Mouse (Mus musculus) gastrocnemius, postnatal 36 days (tissue): ENCODE data around the gene Dcxr. TPM values are rescaled to one million over a fixed set of nuclear protein-coding genes. Genes with fewer than 3 reads are reported as not detected.

Experiments used
- DNase-seq, 2 experiments: peaks; one replicate each; pipeline ENCODE4 v3.0.0; 2022
- intact Hi-C: fragments of 180-260 bp; cut with DNase I; formaldehyde crosslinking; loops from one replicate; pipeline ENCODE4 v1.15.1; 2025
- total RNA-seq, 2 experiments: library from RNA; stranded (reverse); gene quantifications; 2 replicates each; pipeline ENCODE4 v1.2.3; 2021

Gene Dcxr
- total RNA-seq, 2 experiments from 2014 or later, result 4.5 to 9.2 TPM

DNA sequence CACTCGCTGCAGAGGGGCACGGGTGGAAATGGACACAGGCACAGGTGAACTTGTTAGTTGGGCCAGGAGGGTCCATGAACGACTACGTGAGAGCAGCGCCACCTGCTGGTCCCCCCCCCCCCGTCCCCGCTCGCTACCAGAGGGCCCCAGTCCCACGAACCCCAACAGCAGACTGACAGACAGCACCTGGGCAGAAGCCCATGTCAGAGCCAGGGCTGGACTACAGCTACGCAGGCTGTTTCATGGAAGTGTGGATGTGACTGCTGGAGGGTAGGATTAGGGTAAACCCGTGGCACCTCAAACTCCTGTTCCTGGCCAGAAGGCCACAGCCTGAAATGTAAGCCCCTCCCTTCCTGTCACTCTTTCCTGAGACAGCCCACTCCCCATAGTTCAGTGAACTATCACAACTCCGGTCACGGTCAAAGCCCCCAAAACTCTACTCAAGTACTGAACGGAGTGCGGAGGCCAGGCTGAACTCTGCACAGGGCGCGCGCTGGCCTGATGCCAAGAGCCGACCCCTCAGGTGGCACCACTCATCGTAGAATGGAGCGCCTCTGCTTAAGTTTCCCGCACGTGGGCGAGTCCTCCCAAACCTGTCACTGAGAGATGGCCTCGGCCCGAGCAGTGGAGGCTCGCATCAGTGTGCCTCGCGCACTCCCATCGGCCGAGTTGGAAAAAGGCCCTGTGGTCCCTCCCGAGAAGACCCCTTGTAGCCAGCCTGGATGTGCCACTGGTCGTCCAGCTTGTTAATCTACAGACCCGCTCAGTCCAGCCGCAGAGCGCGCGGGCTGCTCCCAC lies 14.1 kb downstream of the Dcxr start:
- peak in 1 of 2 experiments; percentile 45 for DNase-seq

DNA sequence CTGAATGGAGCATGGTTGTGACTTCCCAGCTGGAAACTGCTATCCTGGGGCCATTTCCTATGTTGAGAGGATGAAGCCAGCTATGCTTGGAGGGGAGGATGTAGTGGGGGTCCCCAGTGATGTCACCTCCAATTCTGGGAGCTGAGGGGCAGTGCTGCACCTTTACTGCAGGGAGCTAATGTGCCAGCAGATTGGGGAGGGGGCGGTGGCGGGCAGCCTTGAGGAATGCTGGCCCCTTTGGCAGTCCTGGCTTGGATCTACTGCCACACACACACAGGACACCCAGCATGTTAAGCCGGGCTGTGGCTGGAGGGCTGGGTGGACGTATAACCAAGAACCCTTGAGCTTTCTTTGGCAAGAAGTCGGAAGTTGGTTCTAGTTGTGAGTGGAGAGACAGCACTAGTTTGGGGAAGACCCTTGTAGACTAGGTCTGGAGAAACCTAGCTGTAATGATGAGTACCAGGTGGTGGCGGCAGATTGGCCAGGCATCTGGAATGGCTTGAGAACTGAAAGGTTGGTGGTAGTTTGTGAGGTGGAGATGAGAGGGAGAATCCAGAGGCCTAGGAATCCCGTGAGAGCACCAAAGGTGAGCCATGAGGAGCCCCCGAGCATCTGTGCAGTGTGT lies 15.0 kb downstream of the Dcxr start:
- intact Hi-C loops, result loop anchor here (1.0 to 5.0 kb wide), 4 partner anchors 42 to 190 kb away; no protein-coding TSS in a partner anchor
- DNase-seq, result no peak

More for the DNA sequence above, 14.1 kb downstream of the Dcxr start:
- intact Hi-C loops, result loop anchor here (1.0 to 5.0 kb wide), 4 partner anchors 43 to 191 kb away; no protein-coding TSS in a partner anchor

DNA sequence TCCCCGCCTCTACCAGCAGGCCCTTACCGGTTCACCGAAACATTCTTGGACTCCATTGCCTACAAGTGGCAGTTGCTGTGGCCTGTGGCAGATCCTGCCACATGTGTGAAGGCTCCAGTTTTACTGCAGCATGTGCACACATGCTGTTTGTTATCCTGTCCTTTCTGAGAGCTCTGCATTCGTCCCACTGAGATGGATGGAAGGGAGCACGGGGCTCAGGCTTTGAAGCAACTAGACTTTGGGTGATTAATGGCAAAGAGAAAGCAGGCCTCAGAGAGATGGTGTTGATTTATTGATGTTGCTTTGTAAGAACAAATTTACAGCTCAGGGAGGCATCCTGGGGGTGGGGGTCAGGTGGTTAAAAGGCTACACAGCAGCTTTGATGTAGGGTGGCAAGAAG lies 16.4 kb downstream of the Dcxr start:
- DNase-seq, result no peak
- intact Hi-C loops, result loop anchor here (5.0 kb wide), 1 partner anchor 188 kb away; no protein-coding TSS in a partner anchor

DNA sequence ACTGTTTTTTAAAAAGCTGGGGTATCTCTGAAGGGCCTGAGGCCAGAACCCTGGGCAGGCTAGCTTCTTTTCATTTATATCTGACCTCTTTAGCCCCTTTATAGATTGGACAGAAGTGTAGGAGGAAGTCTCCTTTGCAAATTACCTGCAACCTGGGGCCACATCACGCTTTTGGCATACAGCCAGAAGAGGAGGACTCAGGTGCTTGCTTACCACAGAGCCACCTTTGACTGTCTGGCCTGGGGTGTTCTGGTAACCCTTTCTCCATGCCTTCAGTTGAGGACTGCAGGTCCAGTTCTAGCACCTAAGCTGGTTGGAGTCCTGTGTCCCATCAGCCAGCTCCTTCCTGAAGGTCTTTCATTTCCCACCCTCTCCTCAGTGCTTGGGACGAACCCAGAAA lies 17.5 kb downstream of the Dcxr start:
- intact Hi-C loops, result no loop called here
- no peak for DNase-seq

DNA sequence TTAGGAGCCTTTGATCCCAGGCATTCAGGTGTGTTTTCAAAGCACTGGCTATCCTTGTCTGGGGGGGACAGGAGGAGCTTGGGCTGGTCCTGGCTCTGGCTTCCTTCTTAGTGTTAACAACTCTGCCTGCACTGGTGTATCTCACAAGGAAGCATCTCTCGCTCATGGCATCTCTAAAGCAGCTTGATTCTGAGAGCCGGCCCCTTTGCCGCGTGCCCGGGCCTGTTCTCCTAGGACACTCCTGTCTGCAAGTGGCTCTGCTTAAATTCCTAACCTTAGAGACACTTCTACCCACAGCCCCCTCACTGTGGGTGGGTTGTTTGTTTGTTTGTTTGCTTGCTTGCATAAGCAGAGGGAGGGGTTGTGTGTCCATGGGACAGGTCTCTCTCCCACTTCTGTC lies 19.1 kb downstream of the Dcxr start:
- DNase-seq, result no peak
- intact Hi-C loops, result no loop called here

DNA sequence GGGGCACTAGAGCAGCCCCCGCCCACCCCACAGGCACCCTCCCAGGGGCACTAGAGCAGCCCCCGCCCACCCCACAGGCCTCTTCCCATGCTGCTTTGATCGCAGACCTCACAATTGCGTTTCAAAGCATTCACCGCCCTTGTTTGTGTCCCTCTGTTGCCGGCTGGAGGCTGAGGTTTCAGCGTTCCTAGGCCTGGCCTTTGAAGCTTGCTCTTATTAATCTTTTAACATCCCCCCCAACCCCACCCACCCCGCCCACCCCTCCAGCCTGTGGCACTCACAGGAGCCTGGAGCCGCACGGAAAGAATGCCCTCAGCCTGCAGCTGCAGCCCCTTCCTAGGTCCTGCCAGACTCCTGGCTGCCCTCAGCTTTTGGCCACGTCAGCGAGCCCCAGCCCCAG lies 19.9 kb downstream of the Dcxr start:
- no peak for DNase-seq
- intact Hi-C loops, result no loop called here

DNA sequence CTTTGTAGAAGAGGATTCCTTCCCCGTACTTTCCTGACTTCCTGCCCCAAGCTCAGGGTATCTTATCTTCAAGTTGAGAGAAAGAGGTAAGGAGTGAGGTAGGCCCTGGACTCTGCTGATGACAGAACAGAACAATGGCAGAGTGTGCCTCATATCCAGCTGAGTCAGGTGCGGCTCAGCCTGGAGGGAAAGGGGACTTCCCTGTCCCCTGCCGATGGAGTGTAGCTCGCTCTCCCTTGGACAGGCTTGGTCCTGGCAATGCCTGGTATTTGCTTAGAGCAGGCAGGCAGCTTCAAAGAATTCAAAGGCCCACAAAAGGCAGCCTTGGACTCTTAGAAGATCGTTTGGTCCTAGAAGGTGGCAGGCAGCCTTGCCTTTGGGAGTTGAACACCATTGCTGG lies 21.0 kb downstream of the Dcxr start:
- DNase-seq, result no peak
- intact Hi-C loops, result no loop called here

DNA sequence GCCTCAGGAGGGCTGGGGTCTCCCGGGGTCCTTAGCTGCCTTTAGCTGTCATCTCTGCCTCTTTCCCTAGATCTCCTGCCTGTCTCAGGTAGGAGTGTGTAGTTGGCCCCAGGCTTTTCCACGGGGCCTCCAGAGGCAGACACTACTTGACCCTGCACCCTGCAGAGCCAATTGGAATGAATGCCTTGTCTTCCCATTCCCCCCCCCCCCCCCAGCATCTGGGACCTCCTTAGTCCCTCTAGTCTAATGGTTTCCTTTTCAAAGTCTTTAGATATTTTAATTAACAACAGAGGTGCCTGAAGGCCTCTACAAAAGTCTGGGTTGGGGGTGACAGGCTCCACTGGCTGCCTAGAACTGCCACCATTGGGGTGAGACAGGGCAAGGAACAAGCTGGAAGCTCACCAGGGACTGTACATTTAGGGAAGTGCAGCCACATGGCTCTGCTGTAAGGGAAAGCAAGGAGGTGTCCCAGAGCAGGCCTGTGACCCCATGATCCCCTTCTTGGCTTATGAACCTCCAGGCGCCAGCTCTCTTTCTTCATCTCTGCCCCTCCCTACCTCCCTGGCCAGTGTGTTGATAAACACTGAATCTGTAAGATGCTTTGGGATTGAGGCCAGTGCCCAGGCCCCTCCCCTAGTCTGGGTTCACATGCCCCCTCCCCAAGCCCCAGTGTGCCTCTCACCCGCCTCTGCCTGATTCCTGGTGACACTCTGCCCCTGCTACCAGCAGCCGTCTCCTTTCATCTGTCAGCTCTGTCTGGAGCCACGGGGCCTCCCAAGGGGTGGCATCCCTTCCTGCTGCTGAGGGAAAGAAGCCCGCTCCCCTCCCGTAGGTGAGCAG lies 22.4 kb downstream of the Dcxr start:
- intact Hi-C loops, result no loop called here
- DNase-seq, result no peak

DNA sequence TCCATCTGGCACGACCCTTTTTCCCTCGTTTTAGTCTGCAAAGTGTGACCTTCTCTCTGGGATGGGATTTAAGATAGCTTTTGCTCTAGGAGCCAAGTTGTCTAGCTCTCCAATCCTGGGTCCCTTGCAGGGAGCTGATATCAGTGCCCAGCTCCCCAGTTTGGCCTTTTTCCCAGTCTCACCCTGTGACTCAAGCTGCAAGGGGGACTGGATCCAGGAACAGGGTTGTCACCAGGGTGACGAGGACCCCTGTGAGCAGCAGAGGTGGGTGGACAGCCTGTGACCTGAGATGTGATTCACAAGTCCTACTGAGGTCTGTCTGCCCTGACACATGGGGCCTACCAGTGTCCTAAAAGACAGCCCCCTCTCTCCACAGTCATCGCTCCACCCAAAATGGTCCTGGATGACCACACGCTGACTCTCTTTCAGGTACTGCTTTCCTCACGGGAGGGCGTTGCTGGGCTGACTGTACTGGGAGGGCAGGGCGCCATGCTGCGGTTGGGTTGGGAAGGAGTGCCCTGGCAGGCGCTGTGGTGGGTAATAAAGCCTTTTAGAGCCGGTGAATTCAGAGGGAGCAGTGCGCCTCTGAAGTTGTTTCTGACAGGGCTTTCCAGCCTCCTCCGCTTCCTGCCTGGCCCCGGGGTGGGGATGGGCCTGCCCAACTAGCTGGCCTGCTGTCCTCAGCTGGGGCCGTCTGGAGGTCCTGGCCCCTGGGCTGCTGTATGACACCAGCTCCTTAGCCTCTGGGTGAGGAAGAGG lies 23.2 kb downstream of the Dcxr start:
- DNase-seq, result no peak
- intact Hi-C loops, result no loop called here

DNA sequence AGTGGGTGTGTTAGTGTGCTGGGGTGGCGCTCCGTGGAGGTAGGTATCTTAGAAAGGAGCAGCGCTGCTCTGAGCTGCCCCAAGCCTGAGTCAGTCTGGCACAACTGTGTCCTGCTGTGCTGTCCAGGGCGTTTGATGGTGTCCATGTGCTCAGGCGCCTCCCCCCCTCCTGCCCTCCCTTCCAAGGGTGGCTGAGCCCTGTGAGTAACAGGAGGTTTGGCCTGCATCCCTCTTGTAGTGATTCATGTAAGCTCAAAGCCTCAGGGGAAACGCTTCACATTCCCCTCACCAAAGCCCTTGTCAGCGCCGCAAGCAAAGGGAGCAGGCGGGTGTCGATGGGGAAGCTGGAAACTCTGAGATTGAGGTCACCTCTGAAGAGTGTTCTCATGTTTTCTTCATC lies 29.3 kb downstream of the Dcxr start:
- DNase-seq, result peak; percentile 47 to 64
- intact Hi-C loops, result no loop called here

DNA sequence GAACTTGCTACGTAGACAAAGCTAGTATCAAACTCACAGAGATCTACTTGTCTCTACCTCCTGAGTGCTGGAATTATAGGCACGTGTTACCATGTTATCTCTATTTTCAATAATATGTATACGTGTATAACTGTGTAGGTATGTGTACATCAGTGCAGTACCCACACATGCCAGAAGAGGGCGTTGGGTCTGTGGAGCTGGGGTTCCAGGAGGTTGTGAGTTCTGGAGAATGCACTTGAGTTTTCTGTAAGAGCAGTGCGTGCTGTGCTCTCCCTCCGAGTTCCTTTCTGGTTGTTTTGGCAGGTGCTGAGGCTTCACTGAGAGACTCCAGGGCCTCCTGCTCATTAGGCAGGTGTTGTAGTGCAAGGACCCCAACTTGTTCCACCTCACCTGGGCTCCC lies 30.5 kb downstream of the Dcxr start:
- no peak for DNase-seq
- intact Hi-C loops, result no loop called here

DNA sequence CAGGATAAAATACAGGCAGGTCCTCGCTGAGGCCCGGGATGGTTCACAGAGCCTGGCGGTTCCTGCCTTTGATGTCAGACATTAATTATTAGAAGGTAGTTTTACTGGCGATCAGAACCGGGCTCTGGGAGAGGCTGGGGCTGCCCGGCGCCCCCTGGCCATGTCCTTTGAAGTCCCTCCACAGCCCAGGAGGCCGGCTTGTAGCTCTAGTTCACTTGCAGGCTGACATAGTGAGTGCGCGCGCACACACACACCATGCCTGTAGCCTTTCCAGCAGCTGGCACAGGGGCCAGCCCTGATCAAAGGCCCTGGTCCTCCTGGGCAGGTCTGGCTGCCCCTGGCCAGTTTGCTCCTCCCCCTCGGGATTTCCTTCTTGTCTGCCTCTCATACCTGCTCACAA lies 31.4 kb downstream of the Dcxr start:
- intact Hi-C loops, result no loop called here

DNA sequence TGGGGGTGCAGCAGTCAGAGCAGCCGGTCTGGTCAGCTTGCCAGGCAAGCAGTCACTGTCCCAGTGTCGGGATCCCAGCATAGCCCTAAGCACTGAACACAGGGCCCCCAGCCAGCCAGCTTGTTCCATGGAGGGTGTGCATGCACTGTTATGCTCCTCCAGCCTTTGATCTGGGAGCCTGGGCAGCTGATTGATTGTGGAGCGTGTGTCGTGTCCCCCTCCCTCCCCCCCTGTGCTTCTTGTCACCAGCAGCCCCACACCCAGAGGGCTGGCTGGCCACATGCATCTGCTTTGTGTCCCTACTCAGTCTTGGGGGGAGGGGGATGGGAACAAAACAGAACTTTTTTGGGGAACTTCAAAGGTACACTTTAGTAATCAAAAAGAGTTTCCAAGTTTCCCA lies 31.9 kb downstream of the Dcxr start:
- no peak for DNase-seq
- intact Hi-C loops, result no loop called here

More for the DNA sequence above, 31.4 kb downstream of the Dcxr start:
- DNase-seq, result no peak

DNA sequence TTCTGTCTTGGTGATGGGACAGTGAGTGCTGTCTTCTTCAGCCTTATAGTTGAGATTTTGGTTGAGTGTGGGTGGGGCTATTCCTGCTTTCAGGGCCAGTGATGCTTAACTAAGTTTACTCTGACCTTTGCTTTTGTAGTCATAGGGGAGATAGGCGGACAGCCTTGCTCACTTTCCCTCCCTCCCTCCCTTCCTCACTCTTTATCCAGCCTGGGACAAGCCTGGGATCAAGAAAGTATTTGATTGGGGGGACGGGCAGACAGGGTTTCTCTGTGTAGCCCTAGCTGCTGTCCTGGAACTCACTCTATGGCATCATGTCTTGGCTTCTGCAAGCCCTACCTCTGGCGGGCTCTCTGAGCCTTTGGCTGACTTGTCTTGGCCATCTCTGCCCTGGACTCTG lies 33.6 kb downstream of the Dcxr start:
- intact Hi-C loops, result loop anchor here (5.0 kb wide), 1 partner anchor 181 kb away; no protein-coding TSS in a partner anchor
- DNase-seq, result no peak

DNA sequence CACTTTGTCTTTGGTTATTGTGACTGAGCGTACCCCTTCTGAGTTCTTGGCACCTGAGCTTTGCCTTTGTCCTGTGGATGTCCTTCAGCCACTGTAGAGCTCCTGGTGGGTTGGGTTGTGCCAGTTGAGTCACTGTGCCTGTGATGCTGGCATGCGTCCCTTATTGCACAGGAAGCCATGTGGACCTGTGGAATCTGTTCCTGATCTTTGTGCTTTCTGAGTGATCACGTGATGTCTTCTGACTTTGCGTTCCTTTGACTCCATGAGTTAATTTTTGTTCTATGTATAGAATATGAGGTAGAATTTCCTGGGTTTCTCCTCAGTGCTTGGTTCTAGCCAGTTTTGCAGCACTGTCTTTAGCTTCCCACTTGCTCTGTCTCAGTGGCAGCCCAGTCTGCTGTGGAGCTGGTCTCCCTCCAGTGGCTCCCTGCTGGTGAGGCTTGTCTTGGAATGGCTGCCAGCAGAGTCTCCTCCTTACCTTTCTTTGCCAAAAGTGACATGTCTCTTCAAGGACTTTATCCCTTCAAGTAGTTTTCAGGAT lies 34.5 kb downstream of the Dcxr start:
- intact Hi-C loops, result loop anchor here (5.0 kb wide), 1 partner anchor 180 kb away; no protein-coding TSS in a partner anchor
- no peak for DNase-seq

DNA sequence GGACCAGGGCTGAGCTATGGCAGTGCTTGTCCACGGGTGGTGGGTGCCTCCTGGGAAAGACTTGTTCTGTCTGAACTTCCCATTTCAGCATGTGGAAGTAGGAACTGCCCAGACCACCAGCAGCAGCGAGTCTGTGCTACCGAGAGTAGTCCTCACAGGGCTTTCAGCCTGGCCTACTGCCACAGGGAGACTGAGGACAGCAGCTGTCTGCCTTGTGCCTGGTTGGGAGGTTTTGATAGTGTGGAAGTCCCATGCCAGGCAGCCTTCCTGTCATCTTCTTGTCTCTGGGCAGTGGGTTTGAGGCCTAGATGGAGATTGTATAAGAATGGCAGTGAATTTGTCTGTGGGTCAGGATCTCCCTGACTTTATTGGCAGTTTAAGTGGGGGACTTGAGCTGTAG lies 37.7 kb downstream of the Dcxr start:
- intact Hi-C loops, result no loop called here
- DNase-seq, result no peak

DNA sequence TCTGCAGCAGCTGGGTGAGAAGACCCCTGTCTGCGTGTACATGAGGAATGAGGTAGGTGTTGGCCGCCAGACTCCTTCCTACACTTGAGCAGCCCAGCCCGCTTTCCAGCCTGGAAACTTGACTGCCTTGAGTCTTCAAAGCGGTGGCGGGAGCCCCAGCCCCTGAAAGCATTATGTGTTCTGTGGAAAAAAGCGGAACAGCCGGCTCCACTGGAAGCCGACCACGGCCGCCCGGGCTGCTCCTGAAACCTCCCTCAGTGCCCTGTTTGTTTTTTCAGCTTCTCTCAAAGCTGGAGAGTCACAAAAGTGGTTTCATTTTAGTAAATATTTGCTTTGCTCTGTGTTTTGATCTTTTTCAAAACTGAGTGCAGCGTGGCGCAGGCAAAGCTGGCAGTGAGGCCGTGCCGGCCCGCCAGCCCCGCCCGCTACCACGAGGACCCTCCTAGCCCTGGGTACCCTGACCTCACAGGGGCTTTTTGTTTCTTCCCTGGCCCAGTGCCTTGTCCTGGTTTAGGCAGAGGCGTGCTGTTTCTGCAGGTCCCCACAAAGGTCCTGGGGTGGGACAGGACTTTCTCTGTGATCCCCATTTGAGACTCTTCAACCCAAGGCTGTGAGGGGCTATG lies 40.3 kb downstream of the Dcxr start:
- intact Hi-C loops, result no loop called here
- no peak for DNase-seq

DNA sequence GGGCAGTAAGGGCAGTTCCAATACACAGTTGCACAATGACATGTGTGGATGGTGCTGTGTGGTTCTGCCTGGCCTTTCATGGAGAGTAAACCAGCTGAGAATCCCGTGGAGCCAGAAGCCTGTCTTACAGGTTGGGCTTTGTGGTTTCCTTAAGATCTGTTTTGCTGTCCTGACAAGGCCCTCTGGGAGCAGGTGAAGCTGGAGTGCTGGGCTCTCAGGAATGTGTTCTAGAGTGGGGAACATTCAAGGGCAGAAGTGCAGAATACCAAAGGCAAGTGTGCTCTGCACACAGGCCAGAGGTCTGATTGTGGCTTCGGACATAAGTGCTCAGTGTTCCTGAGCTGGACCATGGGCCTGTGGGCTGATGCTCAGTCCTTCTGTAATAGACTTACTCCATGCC lies 42.4 kb downstream of the Dcxr start:
- intact Hi-C loops, result no loop called here
- DNase-seq, result no peak

DNA sequence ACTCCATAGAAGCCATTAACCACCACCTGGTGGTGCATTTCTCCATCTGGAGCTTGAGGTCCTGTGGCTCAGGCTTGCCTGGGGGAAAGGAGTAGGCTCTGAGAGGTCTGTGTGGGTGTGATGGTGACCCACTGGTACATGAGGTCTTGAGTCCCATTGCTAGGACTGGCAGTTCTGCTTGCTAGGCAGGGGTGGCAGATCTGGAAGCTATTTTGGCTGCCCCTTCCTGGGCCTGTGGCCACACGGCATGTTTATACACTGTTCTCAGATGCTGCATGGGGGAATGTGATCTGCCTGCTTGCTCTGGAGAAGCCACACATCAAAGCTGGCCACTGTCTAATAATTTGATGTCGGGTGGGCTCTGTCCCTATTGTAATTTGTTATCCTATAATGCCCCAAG lies 43.0 kb downstream of the Dcxr start:
- intact Hi-C loops, result no loop called here
- no peak for DNase-seq

DNA sequence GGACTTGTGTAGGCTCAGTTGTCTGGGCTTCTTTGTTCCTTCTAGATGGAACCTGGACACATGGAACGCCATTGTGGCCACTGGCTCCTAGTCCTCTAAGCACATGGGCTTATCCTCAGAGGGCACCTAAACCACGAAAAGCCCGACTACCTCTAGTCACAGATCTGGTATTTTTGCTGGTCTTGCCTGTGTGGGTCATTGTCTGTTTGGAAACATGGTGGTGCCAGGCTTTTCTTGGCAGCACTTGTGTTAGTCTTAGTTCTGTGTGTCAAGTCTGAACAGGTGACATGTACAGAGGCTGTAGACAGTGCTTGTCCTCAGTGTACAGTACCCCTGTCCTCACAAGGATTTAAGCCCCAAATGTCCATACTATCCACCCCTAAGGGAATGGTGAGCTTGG lies 43.5 kb downstream of the Dcxr start:
- no peak for DNase-seq
- intact Hi-C loops, result no loop called here
